Mouse (Mus musculus): ENCODE measurements around the gene Arg1. TPM values are rescaled to one million over a fixed set of nuclear protein-coding genes. Genes with fewer than 3 reads are reported as not detected.

Gene Arg1
- polyA plus RNA-seq, 1 experiment: 0.24 TPM

DNA sequence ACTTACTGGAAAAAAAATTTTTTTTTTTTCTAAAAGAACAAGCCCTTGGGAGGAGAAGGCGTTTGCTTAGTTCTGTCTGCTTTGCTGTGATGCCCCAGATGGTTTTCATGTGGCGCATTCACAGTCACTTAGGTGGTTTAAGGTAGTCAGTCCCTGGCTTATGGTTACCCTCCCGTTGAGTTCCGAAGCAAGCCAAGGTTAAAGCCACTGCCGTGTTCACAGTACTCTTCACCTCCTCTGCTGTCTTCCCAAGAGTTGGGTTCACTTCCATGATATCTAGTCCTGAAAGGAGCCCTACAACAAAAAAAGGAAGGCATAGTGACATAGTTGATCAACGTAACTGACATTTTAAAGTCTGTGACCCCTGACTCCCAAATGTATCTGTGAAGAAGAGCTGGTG lies 11.8 kb downstream of the Arg1 start:
- no peak for DNase-seq (ENCODE audit: extremely low spot score in 1 of 2, low spot score in 1 of 2)

DNA sequence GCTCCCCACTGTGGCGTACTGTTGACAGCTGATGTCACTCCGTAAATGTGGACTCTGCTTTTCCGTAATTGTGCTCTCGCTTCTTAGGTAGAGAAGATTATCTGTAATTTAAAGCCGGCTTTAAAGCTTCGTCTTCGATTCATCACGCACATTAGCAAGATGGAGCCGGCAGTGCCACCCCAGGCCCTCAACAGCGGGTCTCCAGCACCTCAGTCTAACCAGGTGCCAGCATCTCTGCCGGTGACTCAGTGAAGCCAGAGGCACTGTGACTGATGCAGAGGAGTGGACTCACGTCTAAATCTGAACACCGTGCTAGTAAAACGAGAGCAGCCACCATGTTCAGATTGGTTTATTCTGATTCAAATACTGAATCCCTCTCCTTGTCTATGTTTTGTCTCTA lies 14.7 kb downstream of the Arg1 start:
- no peak for DNase-seq (ENCODE audit: extremely low spot score in 1 of 2, low spot score in 1 of 2)

DNA sequence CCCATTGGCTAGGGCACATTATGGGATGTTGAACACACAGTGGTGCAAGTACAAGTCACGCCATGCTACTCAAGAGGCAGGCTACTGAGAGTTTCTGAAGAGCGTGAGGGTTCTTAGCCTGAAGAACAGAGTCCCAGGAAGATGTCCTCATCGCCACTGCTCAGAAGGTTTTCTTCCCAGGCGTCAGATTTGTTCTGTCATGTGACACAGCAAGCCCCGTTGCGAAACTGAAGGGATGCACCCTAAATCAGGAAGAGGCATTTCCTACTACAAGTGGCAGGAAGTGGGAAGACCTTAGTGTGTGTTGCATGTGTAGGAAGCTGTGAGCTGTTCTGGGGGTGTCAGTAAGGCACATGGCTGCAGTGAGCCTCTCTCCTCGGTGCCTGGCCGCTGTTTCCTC lies 16.1 kb downstream of the Arg1 start:
- DNase-seq (ENCODE audit: extremely low spot score in 1 of 2, low spot score in 1 of 2): peak in 1 of 2 experiments; percentile 15

DNA sequence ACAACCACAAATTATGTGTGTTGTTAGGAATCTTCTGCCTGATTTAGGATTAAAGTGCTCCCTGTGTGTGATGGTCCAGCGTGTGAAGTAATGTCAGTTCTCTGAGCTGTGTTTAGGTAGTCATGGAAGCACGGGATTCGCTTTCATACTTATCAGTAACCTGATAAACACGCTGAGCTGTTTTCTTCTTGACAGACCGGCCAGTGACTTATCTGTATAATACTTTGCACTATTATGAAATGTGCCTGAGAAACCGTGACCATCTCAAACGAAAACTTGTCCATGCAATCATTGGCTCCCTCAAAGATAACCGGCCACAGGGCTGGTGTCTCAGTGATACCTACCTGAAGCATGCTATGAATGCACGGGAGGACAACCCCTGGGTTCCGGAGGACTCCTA lies 21.7 kb downstream of the Arg1 start:
- DNase-seq (ENCODE audit: extremely low spot score in 1 of 2, low spot score in 1 of 2): no peak

DNA sequence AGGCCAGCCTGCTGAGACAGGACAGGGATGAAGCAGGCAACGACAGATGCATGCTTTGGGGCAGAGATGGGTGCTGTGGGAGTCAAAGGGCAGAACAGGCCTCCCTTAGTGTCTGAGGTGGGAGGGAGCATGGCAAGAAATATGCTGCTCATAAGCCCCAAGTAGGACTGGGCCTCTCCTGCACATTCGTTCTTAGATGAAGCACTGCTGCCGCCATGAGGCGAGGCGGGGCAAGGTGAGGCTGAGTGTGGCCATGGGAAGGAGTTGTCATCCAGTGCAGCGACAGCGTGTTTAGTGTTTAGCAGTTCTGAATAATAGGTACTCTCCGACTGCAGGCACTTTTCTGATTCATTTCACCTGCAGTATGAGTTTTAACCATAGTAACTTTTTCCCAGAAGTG lies 31.4 kb downstream of the Arg1 start:
- DNase-seq (ENCODE audit: extremely low spot score in 1 of 2, low spot score in 1 of 2): peak in 1 of 2 experiments; percentile 64

DNA sequence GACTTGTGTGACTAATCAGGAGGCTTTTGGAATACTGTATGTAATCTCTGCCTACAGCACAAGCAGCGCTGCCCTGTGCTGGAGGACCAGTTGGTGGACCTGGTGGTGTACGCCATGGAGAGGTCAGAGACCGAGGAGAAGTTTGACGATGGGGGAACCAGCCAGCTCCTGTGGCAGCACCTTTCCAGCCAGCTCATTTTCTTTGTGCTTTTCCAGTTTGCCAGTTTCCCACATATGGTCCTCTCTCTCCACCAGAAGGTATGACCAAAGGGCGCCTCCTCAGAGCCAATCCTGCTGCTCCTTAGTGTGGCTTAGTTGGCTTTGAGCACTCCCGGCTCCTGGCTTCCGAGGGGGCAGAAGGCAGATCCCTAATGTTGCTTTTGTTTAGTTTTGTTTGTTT lies 38.9 kb downstream of the Arg1 start:
- no peak for DNase-seq (ENCODE audit: extremely low spot score in 1 of 2, low spot score in 1 of 2)

DNA sequence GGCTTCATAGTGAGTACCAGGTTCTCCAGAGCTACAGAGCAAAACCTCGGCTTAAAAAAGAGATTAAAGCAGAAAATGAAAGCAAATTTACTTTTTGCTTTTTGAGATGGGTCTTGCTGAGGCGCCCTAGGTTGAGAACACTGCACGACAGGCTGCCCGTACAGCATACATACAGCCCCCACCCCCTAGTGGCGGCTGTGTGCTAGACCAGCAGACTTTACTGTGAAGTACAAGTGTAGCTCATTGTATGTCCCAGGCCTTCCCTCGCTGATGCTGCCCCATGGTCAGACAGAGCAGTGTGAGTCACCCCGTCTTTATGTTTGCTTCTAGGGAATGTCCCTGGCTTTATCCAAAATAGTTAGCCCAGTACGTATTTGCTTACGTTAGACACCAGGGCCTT lies 41.3 kb downstream of the Arg1 start:
- peak in 1 of 2 experiments; percentile 22 for DNase-seq (ENCODE audit: extremely low spot score in 1 of 2, low spot score in 1 of 2)

DNA sequence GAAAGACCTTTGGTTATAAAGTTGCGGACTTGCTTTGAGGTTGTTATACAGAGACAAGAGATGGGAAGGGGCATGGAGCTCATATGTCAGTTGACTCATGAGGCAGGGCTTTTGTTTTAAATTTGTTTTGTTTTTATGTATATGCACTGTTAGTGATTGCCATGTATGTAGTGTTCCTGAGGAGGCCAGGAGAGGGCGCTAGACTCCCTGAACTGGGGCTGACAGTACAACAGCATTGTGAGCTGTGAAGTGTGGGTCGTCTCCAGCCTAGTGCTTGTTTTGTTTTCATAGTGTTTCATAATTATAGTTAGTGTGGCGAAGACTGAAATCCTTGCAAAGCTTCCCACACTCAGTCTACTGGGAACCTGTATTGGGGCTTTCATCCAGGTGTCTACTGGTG lies 53.7 kb downstream of the Arg1 start:
- DNase-seq (ENCODE audit: extremely low spot score in 1 of 2, low spot score in 1 of 2): no peak

DNA sequence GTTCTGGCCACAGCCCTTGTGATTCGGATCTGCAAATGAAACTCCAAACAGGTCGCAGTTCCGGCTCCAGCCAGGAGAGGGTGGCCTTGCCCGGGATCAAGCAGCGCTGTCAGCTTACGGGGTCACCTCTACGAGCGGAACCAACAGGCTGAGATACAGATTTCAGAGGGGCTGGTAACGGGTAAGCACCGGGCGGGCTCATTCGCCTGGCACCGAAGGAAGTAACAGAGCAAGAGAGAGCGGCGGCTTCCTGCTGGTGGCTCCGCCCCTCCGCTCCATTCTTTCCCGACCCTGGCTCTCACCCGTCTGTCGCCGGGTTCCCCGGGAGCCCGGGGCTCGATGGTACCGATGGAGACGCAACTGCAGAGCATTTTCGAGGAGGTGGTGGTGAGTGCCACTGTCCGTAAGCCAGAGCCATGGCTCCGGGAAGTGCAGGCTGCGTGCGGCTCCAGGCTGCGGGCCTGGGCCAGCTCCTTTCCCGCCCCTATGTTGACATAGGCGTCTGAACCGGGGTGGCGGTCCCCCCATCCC lies 57.5 kb downstream of the Arg1 start, which contains the start of gene Med23:
Gene Med23, plus strand, starts transcription at position 227 of the 531 bp plus-strand sequence.
- peak; percentile 96 to 100 for DNase-seq (ENCODE audit: extremely low spot score in 1 of 2, low spot score in 1 of 2)

Other genes with a start within 250 kb of the Arg1 start
- 2.1 and 2.6 TPM in 2 replicates for gene Enpp1, start 215.3 kb downstream of the Arg1 start, polyA plus RNA-seq (2012; rRNA removed)
- 0.57 and 0.94 TPM in 2 replicates for gene Enpp3, start 84.7 kb downstream of the Arg1 start, polyA plus RNA-seq (2012; rRNA removed)
- 33.5 and 38.7 TPM in 2 replicates for gene Med23, start 57.5 kb downstream of the Arg1 start, polyA plus RNA-seq (2012; rRNA removed)

Measured in frontal cortex, adult 2 months (tissue).